Mouse (Mus musculus) c-Kit-negative CD71-positive TER-119-positive erythroid progenitor cells, embryonic 14.5 days (primary cell): ENCODE results near the gene Dmxl2.

Experiments used
- DNase-seq: peaks from one replicate; pipeline ENCODE4 v3.0.0-alpha.2; 2013; ENCODE audit warnings: low read depth, low spot score

The Dmxl2 gene

GRCm38 (mm10) chr9:54316363-54316762 is 185.1 kb downstream of the Dmxl2 start:
- no peak for DNase-seq
